Mouse (Mus musculus) heart, postnatal 0 days (tissue): ENCODE data around the gene Myo1b.
A peak's percentile ranks its signal among the peaks of the same experiment; 100 is the strongest.

Source experiments
- CTCF ChIP-seq: IDR thresholded peaks from 2 replicates; pipeline ENCODE4 v1.5.1; 2016; ENCODE audit warnings: antibody characterized with exemption, control low read depth, low read depth
- EP300 ChIP-seq: IDR thresholded peaks from 2 replicates; pipeline ENCODE4 v1.6.1; 2016; ENCODE audit warnings: antibody characterized with exemption, low read depth

DNA sequence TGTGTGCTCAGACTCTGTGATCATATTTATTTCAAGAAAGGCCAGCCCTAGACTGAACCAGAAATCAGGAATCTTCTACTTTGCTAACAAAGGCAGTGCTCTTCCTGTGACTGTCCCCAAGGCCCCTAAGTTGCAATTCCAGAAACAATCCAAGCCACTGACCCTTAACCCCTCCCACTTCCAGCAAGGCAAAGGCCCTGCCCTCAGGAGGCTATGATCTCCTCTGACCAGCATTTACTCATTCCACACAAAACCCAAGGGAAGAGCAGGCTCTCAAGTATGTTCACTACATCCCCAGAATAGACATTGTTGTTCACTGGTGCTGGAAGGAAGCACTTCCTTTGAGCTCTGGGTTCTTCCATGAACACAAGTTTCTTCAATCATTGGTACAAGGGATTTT, 135.5 kb downstream of the Myo1b start:
- TF ChIP-seq CTCF (no peak), EP300 (0 out of 2 replicates have a peak, but pooled peaks have one; percentile 44)
